Mouse (Mus musculus) ZHBTc4 (cell line): ENCODE data around the gene Ghrh.

Experiments
- DNase-seq: peaks from one replicate; pipeline ENCODE4 v3.0.0-alpha.2; 2011; ENCODE audit warnings: low read depth, low spot score

Ghrh gene

GRCm38 (mm10) chr2:157308273-157308917 lies 38.9 kb downstream of the Ghrh start:
- no peak for DNase-seq

DNA sequence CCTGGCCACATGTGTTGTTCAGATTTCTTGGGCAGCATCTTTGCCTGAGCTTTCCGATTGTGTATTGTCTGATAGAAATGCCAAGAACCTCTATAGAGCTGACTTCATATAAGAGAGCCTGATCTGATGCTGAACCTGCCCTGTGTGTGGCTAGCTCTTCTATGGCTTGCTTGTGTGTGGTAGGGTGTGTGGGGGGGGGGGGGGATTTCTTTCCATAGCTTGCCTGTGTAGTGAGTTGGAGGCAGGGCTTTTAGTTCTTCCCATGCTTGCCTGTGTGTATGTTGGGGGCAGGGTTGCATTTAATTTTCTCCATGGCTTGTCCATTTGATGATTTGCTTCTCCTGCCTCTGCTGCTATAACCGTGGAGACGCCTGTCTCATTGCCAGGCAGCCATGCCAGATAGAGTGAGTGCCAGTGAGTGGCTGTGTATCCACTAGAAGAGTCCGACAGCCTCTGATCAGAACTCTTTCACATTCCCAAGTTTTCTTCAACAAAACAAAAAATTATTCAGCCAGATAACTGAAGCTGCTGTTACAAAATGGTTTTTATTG lies 39.5 kb downstream of the Ghrh start:
- DNase-seq: no peak

GRCm38 (mm10) chr2:157306091-157307032 lies 40.9 kb downstream of the Ghrh start:
- no peak for DNase-seq

- no peak for DNase-seq
Measured at GRCm38 (mm10) chr2:157303096-157303495, 44.2 kb downstream of the Ghrh start.

DNA sequence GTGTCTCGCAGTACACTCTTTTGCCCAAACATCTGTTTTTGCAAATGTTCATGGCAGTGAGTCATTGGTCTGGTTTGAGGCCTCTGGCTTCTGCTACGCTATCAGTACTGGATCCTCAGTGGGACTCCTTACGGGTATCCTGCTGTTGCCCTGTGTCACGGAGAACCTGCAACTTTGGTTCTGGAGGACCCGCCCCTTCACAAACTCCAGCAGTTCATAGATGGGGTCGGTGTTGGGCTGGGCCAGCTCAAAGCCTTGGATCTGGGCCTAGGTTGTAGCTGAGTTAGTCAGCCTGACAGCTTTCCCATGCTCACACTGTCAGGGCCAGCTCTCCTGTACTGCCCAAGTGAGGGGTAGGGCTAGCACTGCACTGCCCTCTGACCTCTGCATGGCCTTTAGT lies 47.3 kb downstream of the Ghrh start:
- DNase-seq: no peak

GRCm38 (mm10) chr2:157296105-157296689 lies 51.1 kb downstream of the Ghrh start:
- no peak for DNase-seq

GRCm38 (mm10) chr2:157292093-157292492 lies 55.2 kb downstream of the Ghrh start:
- DNase-seq: peak; percentile 69

DNA sequence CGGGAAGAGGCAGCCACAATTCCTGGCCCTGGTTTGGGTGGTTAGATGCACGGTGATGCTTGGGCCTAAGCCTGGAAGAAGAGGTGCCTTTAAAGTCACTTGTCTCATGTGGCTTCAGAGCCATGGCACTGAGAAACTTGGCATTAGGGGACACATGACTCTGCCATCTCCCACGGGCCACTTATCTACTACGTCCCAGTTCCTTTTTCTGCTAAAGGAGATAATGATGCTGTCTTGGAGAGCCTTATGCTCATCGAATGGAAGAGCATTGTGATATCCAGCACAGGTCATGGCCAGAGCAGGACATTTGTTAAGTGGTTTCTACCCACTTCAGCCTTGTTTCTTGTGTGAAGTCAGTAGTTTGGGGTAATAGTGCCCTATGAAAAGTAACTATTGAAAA lies 58.3 kb downstream of the Ghrh start:
- DNase-seq: no peak

DNA sequence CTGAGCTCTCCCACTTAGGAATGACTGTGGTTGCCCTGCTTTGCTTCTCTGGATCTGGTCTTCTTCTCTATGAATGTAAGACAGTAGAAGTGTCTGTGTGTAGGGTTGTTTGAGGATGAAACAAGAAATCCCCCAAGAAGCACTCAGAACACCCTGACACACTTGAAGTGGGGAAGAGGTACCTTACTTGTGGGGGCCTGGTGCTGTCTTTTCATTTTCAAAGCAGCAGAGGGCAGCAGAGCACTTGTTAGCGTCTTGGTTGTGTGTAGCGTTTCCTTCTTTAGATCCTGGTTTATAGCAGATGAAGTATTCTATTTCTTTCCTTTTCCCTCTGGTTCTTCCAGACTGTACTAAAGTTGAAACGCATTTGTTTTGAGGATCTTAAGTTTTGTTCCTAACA lies 59.8 kb downstream of the Ghrh start:
- peak; percentile 67 for DNase-seq

DNA sequence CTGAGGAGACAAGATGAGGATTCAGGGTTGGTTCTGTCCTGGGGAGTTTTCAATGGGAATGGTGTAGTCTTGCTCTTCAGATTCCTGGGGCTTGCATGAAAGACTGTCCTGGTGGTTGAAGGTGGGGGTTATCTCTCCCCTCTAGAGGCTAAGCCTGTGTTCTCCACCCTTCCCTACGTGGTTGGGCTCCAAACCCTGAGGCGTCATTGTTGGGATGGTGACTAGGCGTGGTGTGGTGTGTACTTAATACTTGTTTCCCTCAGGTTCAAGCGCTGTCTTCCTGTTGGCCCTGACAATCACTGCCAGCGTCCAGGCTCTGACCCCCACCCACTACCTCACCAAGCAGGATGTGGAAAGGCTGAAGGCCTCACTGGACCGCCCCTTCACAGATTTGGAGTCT lies 64.0 kb downstream of the Ghrh start:
- peak; percentile 73 for DNase-seq
